ENCODE assay signal across 8 mouse cellular contexts in genomic region chr1:156184158-156184571, GRCm38 (mm10). TPM values are rescaled to one million over a fixed set of nuclear protein-coding genes. Genes with fewer than 3 reads are reported as not detected.
A peak's percentile ranks its signal among the peaks of the same experiment; 100 is the strongest.
DNase-seq lines count a peak whose midpoint lies in the region; ATAC-seq lines count a peak whose summit lies in the region.

No protein-coding gene starts in this region.

- 17% methylated on average over 11 of the region's 11 CpGs for WGBS in heart, embryonic 15.5 days
- 5% methylated on average over 11 of the region's 11 CpGs for WGBS in kidney, embryonic 14.5 days
- WGBS in midbrain, embryonic 13.5 days: 10% methylated on average over 11 of the region's 11 CpGs

- no peak overlapping the region; the same call in 1 of the 2 replicates for H3K9ac ChIP-seq in heart, embryonic 15.5 days
- no peak overlapping the region for H3K9ac ChIP-seq in kidney, embryonic 14.5 days (ENCODE audit: low read depth, low read length)
- H3K9ac ChIP-seq in midbrain, embryonic 13.5 days (replicated peaks): no peak overlapping the region

- H3K27ac ChIP-seq in heart, embryonic 15.5 days: peak overlapping the region; percentile 32
- no peak overlapping the region for H3K27ac ChIP-seq in kidney, embryonic 14.5 days (ENCODE audit: low read depth, low read length)
- H3K27ac ChIP-seq in midbrain, embryonic 13.5 days: peak overlapping the region; percentile 82

- ATAC-seq in heart, embryonic 15.5 days (replicated peaks; ENCODE audit: insufficient number of reproducible peaks, insufficient read depth, low FRiP score, low read depth): no peak
- peak; percentile 89 for ATAC-seq in kidney, embryonic 14.5 days (ENCODE audit: low FRiP score, low TSS enrichment)
- ATAC-seq in midbrain, embryonic 13.5 days: peak; percentile 58

- peak overlapping the region; percentile 9; the same call in 1 of the 2 replicates for H3K4me2 ChIP-seq in heart, embryonic 15.5 days
- peak overlapping the region; percentile 18; the same call in 1 of the 2 replicates for H3K4me2 ChIP-seq in kidney, embryonic 14.5 days (replicated peaks; ENCODE audit: low read depth, low read length)
- H3K4me2 ChIP-seq in midbrain, embryonic 13.5 days (replicated peaks): peak overlapping the region; percentile 32

- H3K27me3 ChIP-seq in heart, embryonic 15.5 days: no peaks in the 10 kb centered on the region
- H3K27me3 ChIP-seq in kidney, embryonic 14.5 days (ENCODE audit: control insufficient read depth, insufficient read depth, low read length): peaks cover 12% of the 10 kb centered on the region; the same call in 1 of the 2 replicates
- no peaks in the 10 kb centered on the region for H3K27me3 ChIP-seq in midbrain, embryonic 13.5 days

- peaks cover 47% of the 10 kb centered on the region for H3K4me1 ChIP-seq in heart, embryonic 15.5 days (replicated peaks)
- peaks cover 13% of the 10 kb centered on the region for H3K4me1 ChIP-seq in kidney, embryonic 14.5 days (ENCODE audit: control insufficient read depth, insufficient read depth, low read length)
- H3K4me1 ChIP-seq in midbrain, embryonic 13.5 days (replicated peaks): peaks cover 57% of the 10 kb centered on the region

- H3K9me3 ChIP-seq in heart, embryonic 15.5 days (replicated peaks): no peaks in the 10 kb centered on the region
- H3K9me3 ChIP-seq in kidney, embryonic 14.5 days (ENCODE audit: control insufficient read depth, low read length): no peaks in the 10 kb centered on the region
- H3K9me3 ChIP-seq in midbrain, embryonic 13.5 days: no peaks in the 10 kb centered on the region

- no peak overlapping the region for H3K4me3 ChIP-seq in heart, embryonic 15.5 days
- no peak overlapping the region for H3K4me3 ChIP-seq in kidney, embryonic 14.5 days (ENCODE audit: low read length)
- no peak overlapping the region for H3K4me3 ChIP-seq in midbrain, embryonic 13.5 days (replicated peaks)

- intact Hi-C loops in heart, postnatal 36 days (cut with DNase I): no loop called here
- intact Hi-C loops in left cerebral cortex, postnatal 25 days (cut with DNase I): no loop called here

- H3K36me3 ChIP-seq in heart, embryonic 15.5 days: no peaks in the 10 kb centered on the region
- no peaks in the 10 kb centered on the region for H3K36me3 ChIP-seq in kidney, embryonic 14.5 days (ENCODE audit: control insufficient read depth, insufficient read depth, low read length)
- no peaks in the 10 kb centered on the region for H3K36me3 ChIP-seq in midbrain, embryonic 13.5 days

- DNase-seq in heart, postnatal 36 days: no peak
- DNase-seq in embryo, embryonic 9.5 days (ENCODE audit: extremely low spot score): peak; percentile 28
- DNase-seq in left cerebral cortex, postnatal 25 days (ENCODE audit: low spot score in 2 of 2): no peak
- DNase-seq in spleen, postnatal 10 days (ENCODE audit: low spot score in 2 of 2): no peak
- DNase-seq in gastrocnemius, postnatal 25 days: no peak

RNA-seq across cellular contexts. Expression of gene Fam163a, which starts 20.7 kb away (rescaled TPM):
- 1.8 and 2.9 TPM in 2 replicates for polyA plus RNA-seq in heart, embryonic 15.5 days (2015; fragmentation: Nextera tagmentation; extraction: Ambion mirVana)
- total RNA-seq in heart, postnatal 36 days (2021): under 1 TPM in 1 of 2 experiments, not detected in 1; 0.08 TPM
- polyA plus RNA-seq in kidney, embryonic 14.5 days (2014; fragmentation: Nextera tagmentation; extraction: Ambion mirVana): 0.13 and 0.23 TPM in 2 replicates
- polyA plus RNA-seq in midbrain, embryonic 13.5 days (2015; fragmentation: Nextera tagmentation; extraction: Ambion mirVana): 8.4 and 12.4 TPM in 2 replicates
- 1 to 10 TPM; 8.4 to 9.7 TPM for total RNA-seq in left cerebral cortex, postnatal 25 days (2021)
- total RNA-seq in gastrocnemius, postnatal 25 days (2021): not detected

Comparison
In these comparisons a context has a peak if more than half of its experiments do, and no peak if none do; other contexts are left out.
1. RNA of gene Fam163a, which starts 20.7 kb away (total RNA-seq): 8.4 to 9.7 TPM in left cerebral cortex, postnatal 25 days; 0.08 TPM in heart, postnatal 36 days and not detected in gastrocnemius, postnatal 25 days; every median in the first group is over 4 times any median in the second.
2. Peak in every context shown above with its lines, with median percentiles within 50 percentile points of each other: H3K4me2 ChIP-seq.